Mouse (Mus musculus): Measurements from ENCODE around the gene Smyd3. TPM values are rescaled to one million over a fixed set of nuclear protein-coding genes. Genes with fewer than 3 reads are reported as not detected.

The Smyd3 gene
- polyA plus RNA-seq, 1 experiment from 2014 or later, result 11.3 TPM

GRCm38 (mm10) chr1:179013021-179013420, 504.8 kb downstream of the Smyd3 start:
- Histone ChIP-seq H3K4me1 (ENCODE audit: control insufficient read depth in 2 of 2, insufficient read depth in 2 of 2, low read length in 2 of 2) (peaks cover 15 to 26% of the 10 kb centered on the region in 2 experiments), H3K4me3 (ENCODE audit: control insufficient read depth in 1 of 2, insufficient read depth in 1 of 2, low read depth in 1 of 2, low read length in 2 of 2) (no peak overlapping the region), H3K4me2 (ENCODE audit: low read length) (no peak overlapping the region), H3K27me3 (ENCODE audit: control insufficient read depth, insufficient read depth, low read length) (no peaks in the 10 kb centered on the region), H3K9ac (ENCODE audit: low read length) (no peak overlapping the region), H3K27ac (replicated peaks in 1 of 2; ENCODE audit: control insufficient read depth in 1 of 2, insufficient read depth in 1 of 2, low read depth in 2 of 2, low read length in 2 of 2) (no peak overlapping the region; a peak in 1 of 4 replicates), H3K9me3 (ENCODE audit: control insufficient read depth, low read length) (no peaks in the 10 kb centered on the region), H3K36me3 (ENCODE audit: control insufficient read depth, insufficient read depth, low read length) (no peaks in the 10 kb centered on the region)
- no peak for ATAC-seq (ENCODE audit: insufficient number of reproducible peaks, insufficient read depth, low FRiP score, low read depth)

- Histone ChIP-seq H3K4me2 (ENCODE audit: low read length) (no peak overlapping the region), H3K9ac (ENCODE audit: low read length) (no peak overlapping the region), H3K4me1 (ENCODE audit: control insufficient read depth in 2 of 2, insufficient read depth in 2 of 2, low read length in 2 of 2) (peaks cover 15 to 26% of the 10 kb centered on the region in 2 experiments), H3K27me3 (ENCODE audit: control insufficient read depth, insufficient read depth, low read length) (no peaks in the 10 kb centered on the region), H3K4me3 (ENCODE audit: control insufficient read depth in 1 of 2, insufficient read depth in 1 of 2, low read depth in 1 of 2, low read length in 2 of 2) (no peak overlapping the region), H3K27ac (replicated peaks in 1 of 2; ENCODE audit: control insufficient read depth in 1 of 2, insufficient read depth in 1 of 2, low read depth in 2 of 2, low read length in 2 of 2) (peak overlapping the region; percentile 24 to 35; a peak in 3 of 4 replicates), H3K9me3 (ENCODE audit: control insufficient read depth, low read length) (no peaks in the 10 kb centered on the region), H3K36me3 (ENCODE audit: control insufficient read depth, insufficient read depth, low read length) (no peaks in the 10 kb centered on the region)
- 50% methylated on average over 4 of the region's 4 CpGs for WGBS
- ATAC-seq (ENCODE audit: insufficient number of reproducible peaks, insufficient read depth, low FRiP score, low read depth), result peak; percentile 82
These were observed 505.6 kb downstream of the Smyd3 start for GRCm38 (mm10) chr1:179012273-179012672.

- ATAC-seq (ENCODE audit: insufficient number of reproducible peaks, insufficient read depth, low FRiP score, low read depth), result no peak
- Histone ChIP-seq H3K9me3 (ENCODE audit: control insufficient read depth, low read length) (no peaks in the 10 kb centered on the region), H3K4me3 (ENCODE audit: control insufficient read depth in 1 of 2, insufficient read depth in 1 of 2, low read depth in 1 of 2, low read length in 2 of 2) (no peak overlapping the region), H3K27ac (replicated peaks in 1 of 2; ENCODE audit: control insufficient read depth in 1 of 2, insufficient read depth in 1 of 2, low read depth in 2 of 2, low read length in 2 of 2) (no peak overlapping the region), H3K36me3 (ENCODE audit: control insufficient read depth, insufficient read depth, low read length) (no peaks in the 10 kb centered on the region), H3K4me2 (ENCODE audit: low read length) (no peak overlapping the region), H3K4me1 (ENCODE audit: control insufficient read depth in 2 of 2, insufficient read depth in 2 of 2, low read length in 2 of 2) (peaks cover 12 to 20% of the 10 kb centered on the region in 2 experiments), H3K27me3 (ENCODE audit: control insufficient read depth, insufficient read depth, low read length) (no peaks in the 10 kb centered on the region), H3K9ac (ENCODE audit: low read length) (no peak overlapping the region)
- WGBS, result 89% methylated on average over 3 of the region's 3 CpGs
These were observed 507.1 kb downstream of the Smyd3 start for GRCm38 (mm10) chr1:179010756-179011155.

GRCm38 (mm10) chr1:179009911-179010310, 507.9 kb downstream of the Smyd3 start:
- Histone ChIP-seq H3K9me3 (ENCODE audit: control insufficient read depth, low read length) (no peaks in the 10 kb centered on the region), H3K27ac (replicated peaks in 1 of 2; ENCODE audit: control insufficient read depth in 1 of 2, insufficient read depth in 1 of 2, low read depth in 2 of 2, low read length in 2 of 2) (no peak overlapping the region), H3K4me1 (ENCODE audit: control insufficient read depth in 2 of 2, insufficient read depth in 2 of 2, low read length in 2 of 2) (peaks cover 12 to 20% of the 10 kb centered on the region in 2 experiments), H3K4me2 (ENCODE audit: low read length) (no peak overlapping the region), H3K27me3 (ENCODE audit: control insufficient read depth, insufficient read depth, low read length) (no peaks in the 10 kb centered on the region), H3K36me3 (ENCODE audit: control insufficient read depth, insufficient read depth, low read length) (no peaks in the 10 kb centered on the region), H3K4me3 (ENCODE audit: control insufficient read depth in 1 of 2, insufficient read depth in 1 of 2, low read depth in 1 of 2, low read length in 2 of 2) (no peak overlapping the region), H3K9ac (ENCODE audit: low read length) (no peak overlapping the region)
- ATAC-seq (ENCODE audit: insufficient number of reproducible peaks, insufficient read depth, low FRiP score, low read depth), result no peak
- 51% methylated on average over 3 of the region's 3 CpGs for WGBS

GRCm38 (mm10) chr1:179004133-179004866, 513.5 kb downstream of the Smyd3 start:
- no peak for ATAC-seq (ENCODE audit: insufficient number of reproducible peaks, insufficient read depth, low FRiP score, low read depth)
- H3K27me3 ChIP-seq (ENCODE audit: control insufficient read depth, insufficient read depth, low read length), result no peaks in the 10 kb centered on the region
- no peaks in the 10 kb centered on the region for H3K9me3 ChIP-seq (ENCODE audit: control insufficient read depth, low read length)
- H3K36me3 ChIP-seq (ENCODE audit: control insufficient read depth, insufficient read depth, low read length), result no peaks in the 10 kb centered on the region
- H3K4me3 ChIP-seq (ENCODE audit: control insufficient read depth in 1 of 2, insufficient read depth in 1 of 2, low read depth in 1 of 2, low read length in 2 of 2), result no peak overlapping the region
- WGBS, result 67% methylated on average over 7 of the region's 7 CpGs
- H3K4me2 ChIP-seq (ENCODE audit: low read length), result no peak overlapping the region
- H3K27ac ChIP-seq (replicated peaks in 1 of 2; ENCODE audit: control insufficient read depth in 1 of 2, insufficient read depth in 1 of 2, low read depth in 2 of 2, low read length in 2 of 2), result no peak overlapping the region
- H3K4me1 ChIP-seq (ENCODE audit: control insufficient read depth in 2 of 2, insufficient read depth in 2 of 2, low read length in 2 of 2), result no peaks in the 10 kb centered on the region
- H3K9ac ChIP-seq (ENCODE audit: low read length), result no peak overlapping the region

GRCm38 (mm10) chr1:179003406-179004132, 514.3 kb downstream of the Smyd3 start:
- H3K27ac ChIP-seq (replicated peaks in 1 of 2; ENCODE audit: control insufficient read depth in 1 of 2, insufficient read depth in 1 of 2, low read depth in 2 of 2, low read length in 2 of 2), result no peak overlapping the region
- H3K9ac ChIP-seq (ENCODE audit: low read length), result no peak overlapping the region
- no peaks in the 10 kb centered on the region for H3K36me3 ChIP-seq (ENCODE audit: control insufficient read depth, insufficient read depth, low read length)
- 90% methylated on average over 5 of the region's 5 CpGs for WGBS
- ATAC-seq (ENCODE audit: insufficient number of reproducible peaks, insufficient read depth, low FRiP score, low read depth), result no peak
- no peaks in the 10 kb centered on the region for H3K27me3 ChIP-seq (ENCODE audit: control insufficient read depth, insufficient read depth, low read length)
- H3K4me2 ChIP-seq (ENCODE audit: low read length), result no peak overlapping the region
- H3K4me1 ChIP-seq (ENCODE audit: control insufficient read depth in 2 of 2, insufficient read depth in 2 of 2, low read length in 2 of 2), result no peaks in the 10 kb centered on the region
- H3K4me3 ChIP-seq (ENCODE audit: control insufficient read depth in 1 of 2, insufficient read depth in 1 of 2, low read depth in 1 of 2, low read length in 2 of 2), result no peak overlapping the region
- no peaks in the 10 kb centered on the region for H3K9me3 ChIP-seq (ENCODE audit: control insufficient read depth, low read length)

- Histone ChIP-seq H3K9ac (ENCODE audit: low read length) (no peak overlapping the region), H3K27me3 (ENCODE audit: control insufficient read depth, insufficient read depth, low read length) (no peaks in the 10 kb centered on the region), H3K4me2 (ENCODE audit: low read length) (no peak overlapping the region), H3K9me3 (ENCODE audit: control insufficient read depth, low read length) (no peaks in the 10 kb centered on the region), H3K27ac (replicated peaks in 1 of 2; ENCODE audit: control insufficient read depth in 1 of 2, insufficient read depth in 1 of 2, low read depth in 2 of 2, low read length in 2 of 2) (no peak overlapping the region), H3K4me3 (ENCODE audit: control insufficient read depth in 1 of 2, insufficient read depth in 1 of 2, low read depth in 1 of 2, low read length in 2 of 2) (no peak overlapping the region), H3K4me1 (ENCODE audit: control insufficient read depth in 2 of 2, insufficient read depth in 2 of 2, low read length in 2 of 2) (no peaks in the 10 kb centered on the region; a peak in 1 of 4 replicates), H3K36me3 (ENCODE audit: control insufficient read depth, insufficient read depth, low read length) (no peaks in the 10 kb centered on the region)
- WGBS, result 64% methylated on average over 9 of the region's 9 CpGs
- ATAC-seq (ENCODE audit: insufficient number of reproducible peaks, insufficient read depth, low FRiP score, low read depth), result no peak
These were observed 517.8 kb downstream of the Smyd3 start for GRCm38 (mm10) chr1:178999876-179000528.

Measured in heart, embryonic 14.5 days (tissue).